Mouse (Mus musculus) liver, postnatal 0 days (tissue): ENCODE data around the gene Pqlc3.

Source experiments
- CTCF ChIP-seq: sonication (generic); IDR thresholded peaks from 2 replicates; pipeline ENCODE4 v1.5.1; 2016; ENCODE audit warnings: antibody characterized with exemption, low read depth
- EP300 ChIP-seq: IDR thresholded peaks from 2 replicates; pipeline ENCODE4 v1.6.1; 2016; ENCODE audit warnings: antibody characterized with exemption, low read depth, mild to moderate bottlenecking

GRCm38 (mm10) chr12:16994291-16994690 is 5.9 kb downstream of the Pqlc3 start:
- no peak for TF ChIP-seq CTCF
- TF ChIP-seq EP300: no peak
